Mouse (Mus musculus) testis, adult 2 months (tissue): ENCODE results near the gene Polr2m.

Source experiments
- CTCF ChIP-seq: fragments of 200-500 bp; IDR thresholded peaks from 2 replicates; pipeline ENCODE4 v1.5.1; 2012; ENCODE audit warnings: low read depth, mild to moderate bottlenecking, inconsistent platforms, low read length, moderate library complexity; ENCODE audit not compliant: control insufficient read depth, insufficient read depth, insufficient replicate concordance
- POLR2A ChIP-seq: fragments of 200-500 bp; IDR thresholded peaks from 2 replicates; pipeline ENCODE4 v1.6.1; 2012; ENCODE audit warnings: low read depth, mild to moderate bottlenecking, inconsistent platforms, low read length, moderate library complexity; ENCODE audit not compliant: control insufficient read depth

GRCm38 (mm10) chr9:71463072-71463667 lies 22.6 kb downstream of the Polr2m start:
- TF ChIP-seq POLR2A (no peak), CTCF (no peak)
